Mouse (Mus musculus) Patski (cell line): ENCODE data around the gene Ccdc85a. TPM values are rescaled to one million over a fixed set of nuclear protein-coding genes. Genes with fewer than 3 reads are reported as not detected.

Experiments
- polyA plus RNA-seq: library from polyadenylated mRNA; unstranded; gene quantifications from one replicate; pipeline ENCODE4 v1.2.3, GENCODE M21; 2021

Gene Ccdc85a
- polyA plus RNA-seq, 1 experiment from 2014 or later, result 0.09 TPM

Other genes with a start within 250 kb of the Ccdc85a start
- gene Gm6685, start 244.5 kb downstream of the Ccdc85a start, polyA plus RNA-seq, result 7.1 TPM